Mouse (Mus musculus): Measurements from ENCODE around the gene Pcsk2.
A peak's percentile ranks its signal among the peaks of the same experiment; 100 is the strongest.

The Pcsk2 gene

GRCm38 (mm10) chr2:143646001-143646400 lies 100.0 kb downstream of the Pcsk2 start:
- DNase-seq = no peak

- no peak for DNase-seq
These were observed 108.7 kb downstream of the Pcsk2 start for GRCm38 (mm10) chr2:143654621-143655020.

GRCm38 (mm10) chr2:143656968-143657367 lies 111.0 kb downstream of the Pcsk2 start:
- DNase-seq = peak; percentile 66

GRCm38 (mm10) chr2:143666785-143667184 lies 120.8 kb downstream of the Pcsk2 start:
- no peak for DNase-seq

GRCm38 (mm10) chr2:143677869-143678268 lies 131.9 kb downstream of the Pcsk2 start:
- DNase-seq = no peak

GRCm38 (mm10) chr2:143679513-143679912 lies 133.6 kb downstream of the Pcsk2 start:
- DNase-seq = no peak

- peak; percentile 90 for DNase-seq
These were observed 136.1 kb downstream of the Pcsk2 start for GRCm38 (mm10) chr2:143681873-143682555.

GRCm38 (mm10) chr2:143683513-143683912 lies 137.6 kb downstream of the Pcsk2 start:
- DNase-seq = no peak

GRCm38 (mm10) chr2:143691244-143691643 lies 145.3 kb downstream of the Pcsk2 start:
- no peak for DNase-seq

GRCm38 (mm10) chr2:143696026-143696557 lies 150.1 kb downstream of the Pcsk2 start:
- peak; percentile 64 for DNase-seq

GRCm38 (mm10) chr2:143696704-143697103 lies 150.7 kb downstream of the Pcsk2 start:
- peak; percentile 32 for DNase-seq

GRCm38 (mm10) chr2:143701141-143701540 lies 155.2 kb downstream of the Pcsk2 start:
- no peak for DNase-seq

GRCm38 (mm10) chr2:143702931-143703344 lies 157.0 kb downstream of the Pcsk2 start:
- DNase-seq = peak; percentile 32

GRCm38 (mm10) chr2:143708205-143708604 lies 162.2 kb downstream of the Pcsk2 start:
- DNase-seq = no peak

- peak; percentile 30 for DNase-seq
These were observed 163.3 kb downstream of the Pcsk2 start for GRCm38 (mm10) chr2:143709249-143709648.

- DNase-seq = no peak
These were observed 164.0 kb downstream of the Pcsk2 start for GRCm38 (mm10) chr2:143709979-143710378.

GRCm38 (mm10) chr2:143711886-143712285 lies 165.9 kb downstream of the Pcsk2 start:
- no peak for DNase-seq

- DNase-seq = no peak
These were observed 166.9 kb downstream of the Pcsk2 start for GRCm38 (mm10) chr2:143712901-143713300.

GRCm38 (mm10) chr2:143713902-143714301 lies 167.9 kb downstream of the Pcsk2 start:
- DNase-seq = no peak

- no peak for DNase-seq
These were observed 169.2 kb downstream of the Pcsk2 start for GRCm38 (mm10) chr2:143715110-143715509.

GRCm38 (mm10) chr2:143723231-143723630 lies 177.3 kb downstream of the Pcsk2 start:
- DNase-seq = peak; percentile 37

- DNase-seq = no peak
These were observed 178.1 kb downstream of the Pcsk2 start for GRCm38 (mm10) chr2:143724101-143724500.

- DNase-seq = no peak
These were observed 178.8 kb downstream of the Pcsk2 start for GRCm38 (mm10) chr2:143724720-143725119.

- DNase-seq = no peak
These were observed 186.5 kb downstream of the Pcsk2 start for GRCm38 (mm10) chr2:143732501-143732900.

- DNase-seq = no peak
These were observed 189.5 kb downstream of the Pcsk2 start for GRCm38 (mm10) chr2:143735442-143735841.
